Mouse (Mus musculus) heart, embryonic 11.5 days (tissue): Measurements from ENCODE around the gene Prr5l. TPM values are rescaled to one million over a fixed set of nuclear protein-coding genes. Genes with fewer than 3 reads are reported as not detected.

Source experiments
- ATAC-seq: fragments of 200-750 bp; cut with Nextera tagmentation; replicated peaks from 2 replicates; pipeline ENCODE4 v1.8.0; 2017; ENCODE audit warnings: moderate library complexity; ENCODE audit not compliant: insufficient number of reproducible peaks, low FRiP score, low TSS enrichment
- H3K27ac ChIP-seq: fragments of 300-500 bp; sonication (generic); 2 replicates; pipeline ENCODE4 v1.5.1; 2014; ENCODE audit warnings: mild to moderate bottlenecking, low read depth, low read length
- H3K27me3 ChIP-seq: fragments of 300-500 bp; sonication (generic); 2 replicates; pipeline ENCODE4 v1.6.1; 2014; ENCODE audit warnings: mild to moderate bottlenecking, low read length, mixed read lengths; ENCODE audit not compliant: control insufficient read depth, insufficient read depth
- H3K36me3 ChIP-seq: fragments of 300-500 bp; sonication (generic); 2 replicates; pipeline ENCODE4 v1.6.1; 2014; ENCODE audit warnings: mild to moderate bottlenecking, low read length, moderate library complexity, mixed read lengths; ENCODE audit not compliant: control insufficient read depth, insufficient read depth
- H3K4me1 ChIP-seq: fragments of 300-500 bp; sonication (generic); 2 replicates; pipeline ENCODE4 v1.6.1; 2014; ENCODE audit warnings: low read length; ENCODE audit not compliant: control insufficient read depth, insufficient read depth
- H3K4me2 ChIP-seq: fragments of 300-500 bp; sonication (generic); 2 replicates; pipeline ENCODE4 v1.6.1; 2014; ENCODE audit warnings: mild to moderate bottlenecking, moderate library complexity
- H3K4me3 ChIP-seq: fragments of 300-500 bp; sonication (generic); 2 replicates; pipeline ENCODE4 v1.5.1; 2014; ENCODE audit warnings: low read depth, low read length
- H3K9ac ChIP-seq: fragments of 300-500 bp; sonication (generic); 2 replicates; pipeline ENCODE4 v1.6.1; 2014; ENCODE audit warnings: mild to moderate bottlenecking, low read depth, low read length, moderate library complexity
- H3K9me3 ChIP-seq: fragments of 300-500 bp; sonication (generic); replicated peaks from 2 replicates; pipeline ENCODE4 v1.6.1; 2016; ENCODE audit warnings: low read length; ENCODE audit not compliant: control insufficient read depth
- WGBS: fragments of 180-500 bp; shearing (Covaris S2); extraction: QIAGEN DNeasy Blood & Tissue Kit; methylation state at CpG from one replicate; pipeline ENCODE4 v1.1.7; 2014; ENCODE audit not compliant: insufficient replicate concordance; 5-methylcytosine and 5-hydroxymethylcytosine counted together
- polyA plus RNA-seq: library from polyadenylated mRNA; unstranded; fragments of >200 nt; fragmentation: Nextera tagmentation; extraction: Ambion mirVana; gene quantifications from 2 replicates; pipeline ENCODE4 v1.2.1, GENCODE M21; 2014

The Prr5l gene
- polyA plus RNA-seq, 1 experiment from 2014 or later = 9.2 TPM

- Histone ChIP-seq H3K27me3 (no peaks in the 10 kb centered on the region), H3K9me3 (no peaks in the 10 kb centered on the region), H3K4me3 (no peak overlapping the region), H3K27ac (no peak overlapping the region), H3K36me3 (no peaks in the 10 kb centered on the region), H3K4me2 (no peak overlapping the region), H3K9ac (no peak overlapping the region), H3K4me1 (0 out of 2 replicates have a peak, but pooled peaks cover 3% of the 10 kb centered on the region)
- WGBS = 68% methylated on average over 1 of the region's 1 CpGs
- ATAC-seq = no peak
These were observed 62.0 kb downstream of the Prr5l start for GRCm38 (mm10) chr2:101820816-101821215.

- ATAC-seq = no peak
- Histone ChIP-seq H3K9ac (no peak overlapping the region), H3K4me2 (no peak overlapping the region), H3K36me3 (no peaks in the 10 kb centered on the region), H3K27ac (no peak overlapping the region), H3K4me1 (0 out of 2 replicates have a peak, but pooled peaks cover 3% of the 10 kb centered on the region), H3K4me3 (no peak overlapping the region), H3K9me3 (no peaks in the 10 kb centered on the region), H3K27me3 (no peaks in the 10 kb centered on the region)
- 67% methylated on average over 7 of the region's 7 CpGs for WGBS
These were observed 63.7 kb downstream of the Prr5l start for GRCm38 (mm10) chr2:101818986-101819764.

GRCm38 (mm10) chr2:101816646-101817308 lies 66.0 kb downstream of the Prr5l start:
- Histone ChIP-seq H3K9ac (no peak overlapping the region), H3K27me3 (no peaks in the 10 kb centered on the region; the same call in 1 of the 2 replicates), H3K36me3 (no peaks in the 10 kb centered on the region), H3K4me1 (0 out of 2 replicates have a peak, but pooled peaks cover 3% of the 10 kb centered on the region), H3K4me2 (no peak overlapping the region), H3K27ac (no peak overlapping the region), H3K4me3 (no peak overlapping the region), H3K9me3 (no peaks in the 10 kb centered on the region)
- no peak for ATAC-seq
- 66% methylated on average over 3 of the region's 3 CpGs for WGBS

- Histone ChIP-seq H3K4me3 (no peak overlapping the region), H3K9ac (no peak overlapping the region), H3K4me1 (0 out of 2 replicates have a peak, but pooled peaks cover 3% of the 10 kb centered on the region), H3K9me3 (no peaks in the 10 kb centered on the region), H3K36me3 (no peaks in the 10 kb centered on the region), H3K27ac (no peak overlapping the region), H3K4me2 (no peak overlapping the region), H3K27me3 (no peaks in the 10 kb centered on the region; the same call in 1 of the 2 replicates)
- no peak; the same call in 1 of the 2 replicates for ATAC-seq
- 35% methylated on average over 5 of the region's 5 CpGs for WGBS
These were observed 67.4 kb downstream of the Prr5l start for GRCm38 (mm10) chr2:101815250-101815934.

- no peak overlapping the region for H3K27ac ChIP-seq
- H3K4me1 ChIP-seq = 0 out of 2 replicates have a peak, but pooled peaks cover 3% of the 10 kb centered on the region
- H3K36me3 ChIP-seq = no peaks in the 10 kb centered on the region
- no peak overlapping the region for H3K9ac ChIP-seq
- no peak for ATAC-seq
- no peak overlapping the region for H3K4me3 ChIP-seq
- H3K27me3 ChIP-seq = no peaks in the 10 kb centered on the region; the same call in 1 of the 2 replicates
- no peak overlapping the region for H3K4me2 ChIP-seq
- WGBS = 43% methylated on average over 5 of the region's 5 CpGs
- no peaks in the 10 kb centered on the region for H3K9me3 ChIP-seq
These were observed 68.6 kb downstream of the Prr5l start for GRCm38 (mm10) chr2:101814272-101814625.

- Histone ChIP-seq H3K4me2 (no peak overlapping the region), H3K36me3 (no peaks in the 10 kb centered on the region), H3K9me3 (no peaks in the 10 kb centered on the region), H3K27ac (no peak overlapping the region), H3K4me3 (no peak overlapping the region), H3K27me3 (no peaks in the 10 kb centered on the region; the same call in 1 of the 2 replicates), H3K9ac (no peak overlapping the region), H3K4me1 (0 out of 2 replicates have a peak, but pooled peaks cover under 1% of the 10 kb centered on the region)
- ATAC-seq = no peak
- WGBS = 56% methylated on average over 6 of the region's 6 CpGs
These were observed 69.1 kb downstream of the Prr5l start for GRCm38 (mm10) chr2:101813581-101814271.

- 76% methylated on average over 3 of the region's 3 CpGs for WGBS
- H3K9me3 ChIP-seq = no peaks in the 10 kb centered on the region
- H3K4me2 ChIP-seq = no peak overlapping the region
- no peak overlapping the region for H3K9ac ChIP-seq
- no peak for ATAC-seq
- no peaks in the 10 kb centered on the region; the same call in 1 of the 2 replicates for H3K27me3 ChIP-seq
- H3K4me3 ChIP-seq = no peak overlapping the region
- H3K36me3 ChIP-seq = no peaks in the 10 kb centered on the region
- H3K4me1 ChIP-seq = no peaks in the 10 kb centered on the region
- H3K27ac ChIP-seq = no peak overlapping the region
These were observed 70.9 kb downstream of the Prr5l start for GRCm38 (mm10) chr2:101811925-101812324.

GRCm38 (mm10) chr2:101810774-101811173 lies 72.1 kb downstream of the Prr5l start:
- no peaks in the 10 kb centered on the region for H3K36me3 ChIP-seq
- 49% methylated on average over 8 of the region's 8 CpGs for WGBS
- no peak for ATAC-seq
- H3K9me3 ChIP-seq = no peaks in the 10 kb centered on the region
- H3K4me3 ChIP-seq = no peak overlapping the region
- H3K27ac ChIP-seq = no peak overlapping the region
- no peaks in the 10 kb centered on the region; the same call in 1 of the 2 replicates for H3K27me3 ChIP-seq
- H3K9ac ChIP-seq = no peak overlapping the region
- no peak overlapping the region for H3K4me2 ChIP-seq
- no peaks in the 10 kb centered on the region for H3K4me1 ChIP-seq
